Mouse (Mus musculus): ENCODE data around the gene Exosc10. TPM values are rescaled to one million over a fixed set of nuclear protein-coding genes. Genes with fewer than 3 reads are reported as not detected.

Gene Exosc10
- total and polyA plus RNA-seq, 2 experiments from 2014 or later, result 68.1 to 72.0 TPM

- TF ChIP-seq CTCF (IDR thresholded peaks at IDR 0.05; ENCODE audit: low read depth), result no peak
- Histone ChIP-seq H3K36me3 (ENCODE audit: insufficient read depth, low read length) (peaks cover 45% of the 10 kb centered on the region), H3K27ac (peak overlapping the region; percentile 43; the same call in 1 of the 2 replicates), H3K27me3 (ENCODE audit: insufficient read depth, low read length) (no peaks in the 10 kb centered on the region), H3K4me3 (ENCODE audit: low read length) (no peak overlapping the region), H3K9me3 (ENCODE audit: low read length) (no peaks in the 10 kb centered on the region), H3K4me2 (ENCODE audit: low read depth, low read length) (no peak overlapping the region), H3K9ac (replicated peaks; ENCODE audit: low read length) (peak overlapping the region; percentile 13; the same call in 1 of the 2 replicates), H3K4me1 (ENCODE audit: insufficient read depth, low read length) (no peaks in the 10 kb centered on the region)
- no peak for DNase-seq (ENCODE audit: low spot score)
- no peak for ATAC-seq
- 49% methylated on average over 4 of the region's 4 CpGs for WGBS
These were observed 40.4 kb upstream of the Exosc10 start for GRCm38 (mm10) chr4:148517809-148518208.

GRCm38 (mm10) chr4:148518235-148518795 lies 39.9 kb upstream of the Exosc10 start:
- H3K27me3 ChIP-seq (ENCODE audit: insufficient read depth, low read length), result no peaks in the 10 kb centered on the region
- peak overlapping the region; percentile 13; the same call in 1 of the 2 replicates for H3K9ac ChIP-seq (replicated peaks; ENCODE audit: low read length)
- ATAC-seq (peak; percentile 78), DNase-seq (ENCODE audit: low spot score) (peak; percentile 23)
- H3K27ac ChIP-seq, result peak overlapping the region; percentile 43; the same call in 1 of the 2 replicates
- H3K4me3 ChIP-seq (ENCODE audit: low read length), result no peak overlapping the region
- no peak overlapping the region for H3K4me2 ChIP-seq (ENCODE audit: low read depth, low read length)
- TF ChIP-seq CTCF (IDR thresholded peaks at IDR 0.05; ENCODE audit: low read depth), result no peak
- no peaks in the 10 kb centered on the region for H3K9me3 ChIP-seq (ENCODE audit: low read length)
- H3K36me3 ChIP-seq (ENCODE audit: insufficient read depth, low read length), result peaks cover 44% of the 10 kb centered on the region
- H3K4me1 ChIP-seq (ENCODE audit: insufficient read depth, low read length), result no peaks in the 10 kb centered on the region
- 20% methylated on average over 5 of the region's 5 CpGs for WGBS

- WGBS, result 82% methylated on average over 7 of the region's 7 CpGs
- peaks cover 58% of the 10 kb centered on the region for H3K36me3 ChIP-seq (ENCODE audit: insufficient read depth, low read length)
- DNase-seq (ENCODE audit: low spot score), result peak; percentile 37
These were observed 34.7 kb upstream of the Exosc10 start for GRCm38 (mm10) chr4:148523538-148523937.

GRCm38 (mm10) chr4:148527158-148527910 lies 30.9 kb upstream of the Exosc10 start:
- no peaks in the 10 kb centered on the region for H3K27me3 ChIP-seq (ENCODE audit: insufficient read depth, low read length)
- ATAC-seq, result no peak

More at GRCm38 (mm10) chr4:148523538-148523937, 34.7 kb upstream of the Exosc10 start:
- ATAC-seq, result no peak
- H3K9ac ChIP-seq (replicated peaks; ENCODE audit: low read length), result no peak overlapping the region
- no peaks in the 10 kb centered on the region for H3K27me3 ChIP-seq (ENCODE audit: insufficient read depth, low read length)
- no peaks in the 10 kb centered on the region for H3K9me3 ChIP-seq (ENCODE audit: low read length)
- H3K4me2 ChIP-seq (ENCODE audit: low read depth, low read length), result no peak overlapping the region
- TF ChIP-seq CTCF (IDR thresholded peaks at IDR 0.05; ENCODE audit: low read depth), result no peak
- no peak overlapping the region for H3K4me3 ChIP-seq (ENCODE audit: low read length)
- H3K4me1 ChIP-seq (ENCODE audit: insufficient read depth, low read length), result no peaks in the 10 kb centered on the region
- H3K27ac ChIP-seq, result peak overlapping the region; percentile 20; the same call in 1 of the 2 replicates

GRCm38 (mm10) chr4:148530351-148530750 lies 27.9 kb upstream of the Exosc10 start:
- H3K4me1 ChIP-seq (ENCODE audit: insufficient read depth, low read length), result no peaks in the 10 kb centered on the region
- H3K36me3 ChIP-seq (ENCODE audit: insufficient read depth, low read length), result peaks cover 86% of the 10 kb centered on the region
- no peak overlapping the region for H3K9ac ChIP-seq (replicated peaks; ENCODE audit: low read length)
- H3K4me3 ChIP-seq (ENCODE audit: low read length), result no peak overlapping the region
- DNase-seq (ENCODE audit: low spot score) (no peak), ATAC-seq (no peak)
- no peak overlapping the region for H3K27ac ChIP-seq
- H3K9me3 ChIP-seq (ENCODE audit: low read length), result no peaks in the 10 kb centered on the region
- no peak for TF ChIP-seq CTCF (IDR thresholded peaks at IDR 0.05; ENCODE audit: low read depth)
- no peaks in the 10 kb centered on the region for H3K27me3 ChIP-seq (ENCODE audit: insufficient read depth, low read length)
- no peak overlapping the region for H3K4me2 ChIP-seq (ENCODE audit: low read depth, low read length)
- 98% methylated on average over 5 of the region's 5 CpGs for WGBS

More at GRCm38 (mm10) chr4:148527158-148527910, 30.9 kb upstream of the Exosc10 start:
- DNase-seq (ENCODE audit: low spot score), result no peak
- WGBS, result 94% methylated on average over 10 of the region's 10 CpGs
- Histone ChIP-seq H3K27ac (no peak overlapping the region), H3K9me3 (ENCODE audit: low read length) (no peaks in the 10 kb centered on the region), H3K9ac (replicated peaks; ENCODE audit: low read length) (no peak overlapping the region), H3K4me1 (ENCODE audit: insufficient read depth, low read length) (no peaks in the 10 kb centered on the region), H3K4me3 (ENCODE audit: low read length) (no peak overlapping the region), H3K36me3 (ENCODE audit: insufficient read depth, low read length) (peaks cover 73% of the 10 kb centered on the region), H3K4me2 (ENCODE audit: low read depth, low read length) (no peak overlapping the region)
- TF ChIP-seq CTCF (IDR thresholded peaks at IDR 0.05; ENCODE audit: low read depth), result no peak

GRCm38 (mm10) chr4:148530778-148531177 lies 27.5 kb upstream of the Exosc10 start:
- no peaks in the 10 kb centered on the region for H3K27me3 ChIP-seq (ENCODE audit: insufficient read depth, low read length)
- DNase-seq (ENCODE audit: low spot score), result no peak
- 84% methylated on average over 6 of the region's 6 CpGs for WGBS
- no peak overlapping the region for H3K4me2 ChIP-seq (ENCODE audit: low read depth, low read length)
- no peak for TF ChIP-seq CTCF (IDR thresholded peaks at IDR 0.05; ENCODE audit: low read depth)
- H3K36me3 ChIP-seq (ENCODE audit: insufficient read depth, low read length), result peaks cover 86% of the 10 kb centered on the region
- H3K9ac ChIP-seq (replicated peaks; ENCODE audit: low read length), result no peak overlapping the region
- no peak overlapping the region for H3K4me3 ChIP-seq (ENCODE audit: low read length)
- no peaks in the 10 kb centered on the region for H3K4me1 ChIP-seq (ENCODE audit: insufficient read depth, low read length)
- no peak overlapping the region for H3K27ac ChIP-seq
- no peak for ATAC-seq
- H3K9me3 ChIP-seq (ENCODE audit: low read length), result no peaks in the 10 kb centered on the region

- Histone ChIP-seq H3K27ac (no peak overlapping the region), H3K4me3 (ENCODE audit: low read length) (no peak overlapping the region), H3K4me2 (ENCODE audit: low read depth, low read length) (no peak overlapping the region), H3K36me3 (ENCODE audit: insufficient read depth, low read length) (peaks cover 86% of the 10 kb centered on the region), H3K4me1 (ENCODE audit: insufficient read depth, low read length) (no peaks in the 10 kb centered on the region), H3K9ac (replicated peaks; ENCODE audit: low read length) (no peak overlapping the region), H3K27me3 (ENCODE audit: insufficient read depth, low read length) (no peaks in the 10 kb centered on the region), H3K9me3 (ENCODE audit: low read length) (no peaks in the 10 kb centered on the region)
- ATAC-seq, result no peak
- TF ChIP-seq CTCF (IDR thresholded peaks at IDR 0.05; ENCODE audit: low read depth), result no peak
- WGBS, result 55% methylated on average over 4 of the region's 4 CpGs
- no peak for DNase-seq (ENCODE audit: low spot score)
These were observed 26.9 kb upstream of the Exosc10 start for GRCm38 (mm10) chr4:148531341-148531740.
